Mouse (Mus musculus) hematopoietic stem cell, adult 5-6 weeks (primary cell): Measurements from ENCODE around the gene Tmem159. TPM values are rescaled to one million over a fixed set of nuclear protein-coding genes. Genes with fewer than 3 reads are reported as not detected.
A peak's percentile ranks its signal among the peaks of the same experiment; 100 is the strongest.

Source experiments
- ATAC-seq, 2 experiments: fragments of 125-278 bp in 1 of 2; replicated peaks in 1 of 2; 2 replicates each; pipeline ENCODE4 v1.8.0; 2016 to 2017; ENCODE audit warnings: inconsistent platforms in 2 of 2, mild to moderate bottlenecking in 2 of 2, moderate number of reproducible peaks in 2 of 2, low read depth in 1 of 2, moderate TSS enrichment in 1 of 2; ENCODE audit not compliant: low FRiP score in 2 of 2, poor library complexity in 2 of 2, severe bottlenecking in 2 of 2, insufficient read depth in 1 of 2, low TSS enrichment in 1 of 2
- total RNA-seq: library from RNA; stranded (forward); fragments of 172-1452, 232-1000 nt; gene quantifications from 2 replicates; pipeline ENCODE4 v1.2.3, GENCODE M21; 2017

The Tmem159 gene
- total RNA-seq: 12.1 and 256 TPM in 2 replicates

- ATAC-seq: peak; percentile 94
These were observed at the start of gene Tmem159 for GRCm38 (mm10) chr7:120102164-120102972. Gene Tmem159, plus strand, starts transcription at chr7:120102353.

DNA sequence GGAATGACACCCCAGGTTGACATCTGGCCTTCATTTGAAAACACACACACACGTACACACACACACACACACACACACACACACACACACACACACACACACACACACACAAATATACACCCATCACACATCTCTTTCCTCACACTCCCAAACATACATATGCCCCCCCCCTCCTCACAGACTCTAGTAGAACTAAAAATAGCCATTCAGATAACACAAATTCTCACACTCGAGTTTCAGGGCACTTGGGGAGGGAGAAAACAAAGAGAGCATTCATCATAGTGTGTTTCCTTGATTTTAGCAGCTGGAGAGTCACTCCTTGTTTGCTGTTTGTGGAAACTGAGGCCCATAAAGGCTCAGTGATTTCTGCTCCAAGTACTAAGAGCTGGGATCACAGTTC is 48.1 kb upstream of the Tmem159 start:
- no peak for ATAC-seq

DNA sequence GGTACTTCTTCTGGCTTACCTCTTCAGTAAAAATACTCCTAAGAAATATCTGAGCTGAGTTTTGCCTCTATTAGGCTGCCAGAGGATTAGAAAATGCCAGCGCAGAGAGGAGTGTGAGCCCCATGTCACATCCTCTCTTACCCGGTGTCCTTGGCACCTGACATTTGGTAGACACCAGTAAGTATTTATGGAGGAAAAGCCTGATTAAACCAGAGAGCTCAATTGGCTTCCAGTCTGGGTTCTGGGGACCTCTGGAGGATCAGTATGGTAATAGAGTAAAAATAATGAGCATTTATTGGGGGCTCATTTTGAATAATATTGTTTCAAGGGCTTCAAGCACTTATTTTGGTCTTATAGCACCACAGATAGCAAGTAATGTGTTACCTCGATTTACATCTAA is 46.7 kb upstream of the Tmem159 start:
- no peak for ATAC-seq

GRCm38 (mm10) chr7:120064045-120064444 is 38.1 kb upstream of the Tmem159 start:
- no peak for ATAC-seq

DNA sequence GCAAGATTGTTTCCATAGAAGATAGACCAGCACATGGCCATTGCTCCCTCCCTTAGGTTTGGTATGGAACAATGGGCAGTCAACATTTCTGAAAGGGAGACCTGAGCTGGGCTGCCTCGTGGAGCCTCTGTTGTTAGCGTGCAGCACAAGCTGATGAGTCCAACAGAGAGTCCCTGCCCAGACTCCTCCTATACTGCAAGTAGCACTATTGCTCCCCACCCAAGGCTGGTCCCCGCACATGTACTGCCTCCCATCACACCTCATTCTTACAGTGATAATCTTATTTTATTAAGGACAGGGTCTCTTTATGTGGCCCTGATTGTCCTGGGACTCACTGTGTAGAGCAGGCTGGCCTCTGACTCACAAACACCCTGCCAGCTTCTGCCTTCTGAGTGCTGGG is 34.0 kb upstream of the Tmem159 start:
- no peak for ATAC-seq

GRCm38 (mm10) chr7:120069164-120069563 is 33.0 kb upstream of the Tmem159 start:
- no peak for ATAC-seq

GRCm38 (mm10) chr7:120080177-120080576 is 22.0 kb upstream of the Tmem159 start:
- ATAC-seq: no peak

DNA sequence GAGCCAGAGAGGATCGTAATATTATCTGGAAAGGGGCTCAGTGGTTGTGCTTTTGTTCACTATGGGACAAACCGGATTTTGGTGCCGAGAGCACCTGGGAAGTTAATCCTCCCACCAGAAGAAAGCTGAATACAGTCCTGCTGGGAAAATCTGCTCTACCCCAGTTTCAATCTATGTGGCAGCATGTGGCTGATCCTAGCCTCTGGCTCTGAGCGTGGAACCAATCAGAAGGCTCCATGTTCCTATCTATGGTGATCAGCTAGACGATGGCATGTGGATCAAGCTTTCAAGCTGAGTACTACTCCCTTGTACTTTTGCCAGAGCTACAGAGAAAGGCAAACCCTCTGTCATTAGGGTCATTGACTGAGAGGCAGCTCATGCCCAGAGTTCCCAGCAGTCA is 9.1 kb upstream of the Tmem159 start:
- ATAC-seq: no peak

GRCm38 (mm10) chr7:120094216-120094615 is 7.9 kb upstream of the Tmem159 start:
- no peak for ATAC-seq

GRCm38 (mm10) chr7:120095180-120095579 is 7.0 kb upstream of the Tmem159 start, which contains the start of gene Dnah3:
Gene Dnah3, minus strand, starts transcription at chr7:120095280.
- ATAC-seq: no peak

GRCm38 (mm10) chr7:120097845-120098244 is 4.3 kb upstream of the Tmem159 start:
- ATAC-seq: no peak

GRCm38 (mm10) chr7:120098403-120098802 is 3.8 kb upstream of the Tmem159 start:
- peak; percentile 38 to 48; a peak in 2 of 4 replicates for ATAC-seq

DNA sequence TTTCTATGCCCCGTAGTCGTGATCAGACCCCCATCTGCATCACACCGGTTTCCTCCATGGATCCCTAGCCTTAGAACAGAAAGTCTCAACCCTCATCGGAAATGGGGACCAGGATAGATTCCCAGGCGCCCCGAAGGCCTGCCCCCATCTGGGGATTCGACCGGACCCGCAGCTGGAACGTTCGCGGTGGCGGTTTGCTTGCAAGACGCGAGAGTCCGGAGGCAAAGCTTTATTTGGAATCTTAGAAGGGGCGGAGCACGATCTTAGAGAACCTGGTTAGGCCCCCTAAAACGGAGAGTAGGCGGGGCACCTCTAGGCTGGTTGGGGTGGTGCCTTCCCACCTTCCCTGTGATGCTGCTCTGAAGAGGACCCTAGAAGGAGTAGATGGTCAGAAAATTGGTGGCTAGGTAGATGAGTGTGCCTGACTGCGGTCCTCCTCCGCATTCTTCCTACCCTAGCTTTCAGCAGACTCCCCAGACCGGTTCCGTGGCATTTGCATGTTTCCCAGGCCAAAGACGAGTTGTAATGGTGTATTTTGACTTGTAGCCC is 940 bp downstream of the Tmem159 start:
- peak; percentile 43 to 50 for ATAC-seq

DNA sequence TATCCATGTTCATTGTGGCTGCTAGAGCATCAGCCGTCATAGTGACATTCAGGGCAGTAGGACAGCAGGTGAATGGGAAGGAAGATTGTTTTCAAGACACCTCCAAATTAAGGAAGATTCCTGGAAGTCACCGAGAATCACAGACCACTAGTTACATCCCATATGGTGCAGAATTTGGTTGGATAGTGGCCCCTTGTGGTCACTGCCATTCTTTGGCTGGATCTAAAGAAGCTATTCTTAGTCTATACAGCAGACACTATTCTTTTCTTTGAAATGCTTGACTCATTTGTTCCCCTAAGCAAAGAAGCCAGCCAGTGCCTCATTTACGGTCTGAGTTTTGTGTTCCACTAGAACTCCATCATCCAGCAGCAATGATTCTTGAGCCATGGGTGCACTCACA is 2.8 kb downstream of the Tmem159 start:
- ATAC-seq: no peak

- ATAC-seq: no peak
These were observed 4.2 kb downstream of the Tmem159 start for GRCm38 (mm10) chr7:120106356-120106755.

- ATAC-seq: no peak
These were observed 7.5 kb downstream of the Tmem159 start for GRCm38 (mm10) chr7:120109676-120110075.

- ATAC-seq: no peak
These were observed 14.8 kb downstream of the Tmem159 start for GRCm38 (mm10) chr7:120116976-120117375.

GRCm38 (mm10) chr7:120117529-120117928 is 15.4 kb downstream of the Tmem159 start:
- no peak for ATAC-seq

- no peak; a peak in 1 of 4 replicates for ATAC-seq
These were observed 21.6 kb downstream of the Tmem159 start for GRCm38 (mm10) chr7:120123776-120124175.
